Mouse (Mus musculus): Measurements from ENCODE around the gene Cdkn1a. TPM values are rescaled to one million over a fixed set of nuclear protein-coding genes. Genes with fewer than 3 reads are reported as not detected.
"Not testable (repeated sequence)": the region's sequence is repeated elsewhere in the genome, so short reads cannot be mapped to it uniquely, and the experiment has no call there.

The Cdkn1a gene
- total RNA-seq, 2 experiments from 2014 or later = 1.3 to 7.8 TPM

DNA sequence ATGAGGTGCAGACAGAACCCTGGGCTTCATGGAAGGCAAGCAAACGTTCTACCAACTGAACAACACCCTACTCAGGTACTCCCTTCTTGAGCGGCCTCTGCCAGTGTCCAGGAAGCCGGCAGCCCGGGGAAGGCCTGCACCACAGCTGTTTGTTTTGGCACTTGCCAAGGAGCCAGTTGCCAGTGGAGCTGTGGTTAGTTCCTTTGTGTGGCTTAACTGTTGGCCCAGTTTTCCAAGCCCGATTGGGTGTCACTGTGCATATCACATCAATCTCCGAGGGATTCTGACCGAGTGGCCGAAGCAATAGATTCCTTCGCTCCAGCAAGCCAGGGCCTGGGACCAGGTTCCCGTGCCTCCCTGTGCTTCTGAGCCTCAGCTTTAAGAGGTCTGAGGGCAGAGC, 32.8 kb upstream of the Cdkn1a start:
- ATAC-seq (replicated peaks; ENCODE audit: poor library complexity) = no peak

DNA sequence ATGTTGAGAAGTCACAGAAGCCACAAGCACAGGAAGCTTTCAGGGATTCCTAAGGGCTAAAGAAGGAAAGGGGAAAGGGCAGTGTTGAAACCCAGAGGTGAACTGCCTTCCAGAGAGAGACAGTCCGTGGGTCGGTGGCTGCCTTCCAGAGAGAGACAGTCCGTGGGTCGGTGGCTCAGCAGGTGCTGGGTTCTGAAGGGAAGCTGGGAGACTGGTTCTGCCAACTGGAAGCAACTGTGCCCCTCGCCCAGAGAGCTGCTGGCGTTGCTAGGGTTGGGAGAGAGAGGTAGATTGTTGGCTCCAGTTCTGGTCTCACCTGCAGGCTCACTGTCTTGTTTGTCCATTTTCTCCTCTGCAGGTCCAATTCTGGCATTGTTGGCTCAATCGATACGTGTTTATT, 32.3 kb upstream of the Cdkn1a start:
- no peak for ATAC-seq (replicated peaks; ENCODE audit: poor library complexity)

- no peak for ATAC-seq (replicated peaks; ENCODE audit: poor library complexity)
Measured at GRCm38 (mm10) chr17:29059581-29059980, 31.2 kb upstream of the Cdkn1a start.

- no peak for ATAC-seq (replicated peaks; ENCODE audit: poor library complexity)
Measured at GRCm38 (mm10) chr17:29060946-29061345, 29.8 kb upstream of the Cdkn1a start.

DNA sequence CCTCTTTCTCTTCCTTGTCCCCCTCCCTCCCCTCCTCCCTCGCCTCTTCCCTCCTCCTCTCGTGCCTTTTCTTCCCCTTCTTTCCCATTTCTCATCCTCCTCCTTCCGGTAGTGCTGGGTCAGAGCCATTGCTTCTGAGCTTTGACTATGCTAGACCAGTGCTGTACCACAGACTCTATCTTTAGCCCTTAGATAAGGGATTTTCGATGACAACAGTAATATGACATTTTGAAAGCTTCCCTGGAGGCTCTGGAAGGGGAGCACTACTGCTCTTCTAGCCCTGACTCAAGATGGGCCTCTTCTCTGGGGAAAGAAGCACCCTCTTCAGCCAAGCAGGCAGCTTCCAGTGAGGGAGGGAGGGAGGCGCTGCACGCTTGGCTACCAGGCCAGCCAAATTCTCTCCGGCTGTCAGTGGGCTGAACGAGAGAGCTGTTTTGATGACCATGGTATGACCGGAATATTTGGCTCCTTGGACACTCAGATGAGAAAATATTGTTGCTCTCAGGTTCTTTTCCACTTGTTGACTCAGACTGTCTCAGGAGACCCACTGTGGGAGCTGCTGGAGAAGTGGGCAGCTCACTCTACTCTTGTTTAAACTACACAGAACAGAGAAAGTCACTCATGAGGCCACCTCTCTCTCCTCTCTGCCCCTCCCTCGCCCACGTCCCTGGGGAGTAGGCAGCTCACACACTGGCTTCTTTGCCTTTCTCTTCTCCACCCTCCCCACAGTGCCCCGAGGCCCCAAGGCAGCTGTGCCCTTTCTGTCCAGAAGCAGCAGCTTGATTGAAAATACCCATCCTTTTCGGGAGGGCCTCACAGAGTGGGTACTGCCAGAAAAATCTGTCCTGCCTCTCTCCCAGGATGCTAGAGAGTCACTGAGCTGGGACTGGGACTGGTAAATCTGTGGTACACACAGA, 28.4 kb upstream of the Cdkn1a start:
- no peak for ATAC-seq (replicated peaks; ENCODE audit: poor library complexity)

DNA sequence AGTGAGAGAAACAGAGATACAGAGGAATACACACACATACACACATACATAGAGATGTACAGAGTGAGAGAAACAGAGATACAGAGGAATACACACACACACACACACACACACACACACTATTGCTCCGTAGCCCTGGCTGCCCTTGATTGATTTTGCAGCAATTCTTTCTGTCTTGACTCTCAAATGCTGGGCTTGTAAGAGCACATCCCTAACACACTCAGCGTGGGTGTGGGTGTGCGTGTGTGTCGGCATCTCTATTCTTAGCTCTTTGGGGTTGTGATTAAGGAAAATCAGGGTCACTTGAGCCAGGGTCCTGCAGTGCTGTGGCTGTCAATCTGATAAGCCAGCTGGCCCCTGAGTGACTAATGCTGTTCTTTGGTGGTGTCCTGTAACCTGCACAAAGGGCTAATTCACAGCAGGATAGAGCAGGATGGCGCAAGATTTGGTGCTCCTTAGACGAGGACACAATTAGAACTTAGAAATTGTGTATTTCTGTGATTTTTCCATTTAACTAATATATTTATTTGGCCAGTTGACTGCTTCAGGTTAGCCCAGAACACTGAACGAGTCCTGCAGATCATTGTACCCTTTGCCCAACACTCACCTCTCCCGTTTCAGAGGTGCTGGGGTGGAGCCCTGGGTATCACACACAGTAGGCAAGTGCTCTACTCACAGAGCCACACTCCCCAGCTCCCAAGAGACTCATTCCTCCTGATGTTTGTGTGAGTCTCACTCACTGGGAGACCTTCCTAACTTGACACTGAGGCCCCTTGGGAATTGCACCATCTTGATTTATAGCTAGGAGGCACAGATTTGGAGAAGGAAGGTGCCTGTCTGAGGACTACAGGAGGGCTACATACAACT, 27.4 kb upstream of the Cdkn1a start:
- no peak for ATAC-seq (replicated peaks; ENCODE audit: poor library complexity)

- ATAC-seq (replicated peaks; ENCODE audit: poor library complexity) = no peak
Measured at GRCm38 (mm10) chr17:29063988-29064285, 26.8 kb upstream of the Cdkn1a start.

DNA sequence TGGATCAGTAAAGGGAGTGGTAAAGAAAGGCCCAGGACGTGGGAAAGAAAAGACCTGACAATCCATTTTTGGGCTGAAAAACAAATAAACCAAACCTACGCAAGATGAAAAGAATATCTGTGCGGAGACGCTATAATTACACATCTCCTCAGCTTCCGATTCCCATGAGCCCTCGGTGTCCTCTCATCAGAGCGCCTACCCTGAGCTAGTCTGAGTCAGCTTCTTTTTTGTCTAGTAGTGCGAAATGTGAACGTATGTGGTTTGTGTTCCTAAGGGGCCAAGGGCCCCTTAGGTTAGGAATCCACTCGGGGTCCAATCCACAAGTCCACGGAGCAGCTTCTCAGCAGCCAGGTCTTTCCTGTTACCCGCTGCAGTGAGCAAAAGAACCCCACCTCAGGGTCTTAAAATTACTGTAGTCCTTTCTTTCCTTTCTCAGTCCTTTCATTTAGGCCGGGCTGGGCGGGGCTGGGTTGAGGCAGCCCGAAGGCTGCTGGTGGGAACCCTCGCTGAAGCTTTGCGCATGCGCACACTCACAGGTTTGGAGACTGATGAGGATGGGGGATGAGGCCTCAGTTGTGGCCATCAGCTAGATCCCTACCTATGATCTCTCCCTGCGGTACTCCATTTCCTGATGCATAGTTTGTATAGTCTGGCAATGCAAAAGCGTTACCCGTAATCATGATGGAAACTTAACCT, 25.4 kb upstream of the Cdkn1a start:
- no peak for ATAC-seq (replicated peaks; ENCODE audit: poor library complexity)

- ATAC-seq (replicated peaks; ENCODE audit: poor library complexity) = no peak
Measured at GRCm38 (mm10) chr17:29065971-29066370, 24.8 kb upstream of the Cdkn1a start.

GRCm38 (mm10) chr17:29067416-29067815, 23.4 kb upstream of the Cdkn1a start:
- ATAC-seq (replicated peaks; ENCODE audit: poor library complexity) = not testable (repeated sequence)

- ATAC-seq (replicated peaks; ENCODE audit: poor library complexity) = no peak
Measured at GRCm38 (mm10) chr17:29067847-29068246, 22.9 kb upstream of the Cdkn1a start.

- no peak for ATAC-seq (replicated peaks; ENCODE audit: poor library complexity)
Measured at GRCm38 (mm10) chr17:29069063-29069462, 21.7 kb upstream of the Cdkn1a start.

GRCm38 (mm10) chr17:29071820-29072219, 19.0 kb upstream of the Cdkn1a start:
- no peak for ATAC-seq (replicated peaks; ENCODE audit: poor library complexity)

- no peak for ATAC-seq (replicated peaks; ENCODE audit: poor library complexity)
Measured at GRCm38 (mm10) chr17:29072701-29073307, 18.0 kb upstream of the Cdkn1a start.

- ATAC-seq (replicated peaks; ENCODE audit: poor library complexity) = no peak
Measured at GRCm38 (mm10) chr17:29073313-29073712, 17.5 kb upstream of the Cdkn1a start.

GRCm38 (mm10) chr17:29074085-29074484, 16.7 kb upstream of the Cdkn1a start:
- no peak for ATAC-seq (replicated peaks; ENCODE audit: poor library complexity)

DNA sequence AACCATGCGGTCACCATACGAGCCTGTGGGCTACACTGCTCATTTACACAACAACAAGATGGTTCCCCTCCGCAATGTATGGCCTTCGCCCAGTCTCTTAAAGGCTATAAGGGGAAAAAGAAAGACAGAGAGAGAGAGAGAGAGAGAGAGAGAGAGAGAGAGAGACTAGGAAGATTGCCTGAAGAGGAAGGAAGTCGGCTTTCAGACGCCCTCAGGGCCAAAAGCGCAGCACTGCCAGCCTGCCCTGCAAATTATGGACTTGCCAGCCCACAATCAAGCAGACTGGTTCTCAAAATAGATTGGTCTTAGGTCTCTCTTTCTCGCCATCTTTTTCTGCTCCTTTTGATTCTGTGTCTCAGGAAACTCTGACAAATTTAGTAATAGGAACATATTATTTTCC, 14.5 kb upstream of the Cdkn1a start:
- ATAC-seq (replicated peaks; ENCODE audit: poor library complexity) = peak; percentile 33; the same call in 1 of the 2 replicates

DNA sequence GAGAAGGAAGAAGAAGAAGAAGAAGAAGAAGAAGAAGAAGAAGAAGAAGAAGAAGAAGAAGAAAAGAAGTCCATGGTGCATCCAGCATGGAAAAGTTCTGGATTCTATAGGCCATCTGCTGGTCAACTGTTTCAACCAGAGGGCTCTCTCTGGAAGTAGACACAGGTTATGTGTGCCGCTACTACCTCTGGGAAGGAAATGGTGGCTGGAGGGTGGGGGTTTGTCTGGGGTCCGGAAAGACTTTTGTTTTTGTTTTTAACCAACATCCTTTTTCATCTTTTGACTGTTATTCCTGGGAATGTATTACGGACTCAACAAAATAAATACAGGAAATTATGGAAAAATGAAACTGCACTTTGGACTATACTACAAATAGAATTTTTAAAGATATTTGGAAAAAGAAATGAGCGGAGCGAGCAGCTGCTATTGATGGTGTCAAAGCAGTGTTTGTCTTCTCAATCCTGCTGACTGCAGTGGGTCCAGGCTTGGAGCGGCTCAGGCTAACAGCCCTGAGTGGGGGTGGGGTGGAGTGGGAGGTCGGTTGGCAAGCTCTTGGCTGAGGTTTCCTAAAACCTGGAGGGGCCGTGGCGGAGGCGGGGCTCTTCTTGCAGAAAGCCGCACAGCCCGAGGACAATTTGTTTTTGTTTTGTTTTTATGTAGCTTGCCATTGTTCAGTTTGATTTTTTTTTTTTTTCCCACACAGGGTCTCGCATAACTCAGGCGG, 12.8 kb upstream of the Cdkn1a start:
- no peak for ATAC-seq (replicated peaks; ENCODE audit: poor library complexity)

GRCm38 (mm10) chr17:29078519-29079383, 12.0 kb upstream of the Cdkn1a start:
- peak; percentile 81 for ATAC-seq (replicated peaks; ENCODE audit: poor library complexity)

Data from megakaryocyte progenitor cell, adult 5-6 weeks (primary cell).